In the genomic region with DNA sequence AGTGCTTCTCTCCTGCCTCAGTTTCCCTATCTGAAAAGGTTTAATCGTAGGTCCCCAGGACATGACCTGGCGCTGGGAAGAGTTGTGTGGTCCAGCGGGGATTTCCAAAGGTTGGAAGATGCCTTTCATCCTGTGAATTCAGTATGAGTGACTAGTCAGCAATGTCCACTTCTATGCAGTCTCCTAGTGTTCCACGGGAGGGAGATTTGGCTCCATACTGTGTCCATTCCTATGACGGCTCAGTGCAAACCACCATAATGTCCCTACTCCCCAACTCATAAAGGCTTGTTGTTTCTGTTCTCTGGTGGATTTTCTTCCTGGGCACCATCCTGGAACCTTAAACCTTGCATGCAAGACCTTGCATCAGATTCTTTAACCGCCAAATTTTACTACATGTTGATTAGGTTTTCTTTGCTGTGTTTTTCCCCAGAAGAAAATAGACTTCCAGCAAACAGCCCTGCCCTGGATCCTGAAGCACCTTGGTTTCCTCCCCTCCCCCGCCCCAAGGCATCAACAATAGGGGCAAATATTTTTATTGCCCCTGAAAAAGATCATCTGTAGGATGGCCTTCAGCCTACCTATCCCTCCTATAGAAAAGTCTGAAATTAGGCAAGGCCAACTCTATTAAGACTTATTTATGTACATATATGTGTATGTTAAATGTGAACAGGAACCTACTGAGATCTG, we compare ENCODE assay signal across 8 mouse cellular contexts. TPM values are rescaled to one million over a fixed set of nuclear protein-coding genes. Genes with fewer than 3 reads are reported as not detected.
DNase-seq lines count a peak whose midpoint lies in the region; ATAC-seq and TF ChIP-seq lines count a peak whose summit lies in the region.

No protein-coding gene starts in this region.

- peak; percentile 7; the same call in 1 of the 2 replicates for ATAC-seq in erythroblast, adult 5-6 weeks (replicated peaks; ENCODE audit: low FRiP score, poor library complexity, severe bottlenecking)
- ATAC-seq in liver, embryonic 11.5 days (replicated peaks; ENCODE audit: low FRiP score): peak; percentile 11; the same call in 1 of the 2 replicates

- TF ChIP-seq POLR2A in CH12.LX (IDR thresholded peaks at IDR 0.05; ENCODE audit: low read depth, low read length): no peak

- TF ChIP-seq RAD21 in CH12.LX (IDR thresholded peaks at IDR 0.05; ENCODE audit: low read depth, low read length): no peak

- no peak for DNase-seq in heart, embryonic 10.5 days (ENCODE audit: low spot score)
- no peak for DNase-seq in heart, postnatal 25 days (ENCODE audit: low spot score)
- peak; percentile 22 for DNase-seq in CH12.LX (ENCODE audit: extremely low read depth)
- DNase-seq in liver, embryonic 11.5 days (ENCODE audit: low spot score): no peak
- no peak for DNase-seq in urinary bladder, postnatal 4 days (ENCODE audit: low spot score in 2 of 2)
- DNase-seq in left cerebral cortex, postnatal 14 days (ENCODE audit: low spot score in 2 of 2): no peak
- DNase-seq in frontal cortex, postnatal 14 days (ENCODE audit: low spot score in 2 of 2): no peak

- peak overlapping the region; percentile 79 for H3K9ac ChIP-seq in CH12.LX (ENCODE audit: insufficient read depth, low read depth)
- H3K9ac ChIP-seq in liver, embryonic 11.5 days (ENCODE audit: low read depth, low read length): peak overlapping the region; percentile 82

- dilution Hi-C loops in CH12.LX (cut with MboI; ENCODE audit: extremely low pct_ligation_motif_present, extremely low pct_unique_long_range_greater_than_20kb, low sequenced_read_pairs): no loop called here

- H3K36me3 ChIP-seq in heart, embryonic 10.5 days: peaks cover 10% of the 10 kb centered on the region; the same call in 1 of the 2 replicates
- H3K36me3 ChIP-seq in CH12.LX (replicated peaks in 1 of 2; ENCODE audit: control insufficient read depth in 1 of 2, insufficient read depth in 1 of 2, low read length in 1 of 2): peaks cover 0 to 17% of the 10 kb centered on the region in 2 experiments
- no peaks in the 10 kb centered on the region; the same call in 1 of the 2 replicates for H3K36me3 ChIP-seq in liver, embryonic 11.5 days (ENCODE audit: control insufficient read depth, insufficient read depth, low read length)

- peak overlapping the region; percentile 90 for H3K27ac ChIP-seq in heart, embryonic 10.5 days
- H3K27ac ChIP-seq in CH12.LX (ENCODE audit: insufficient read depth, low read depth): peak overlapping the region; percentile 69
- peak overlapping the region; percentile 70 for H3K27ac ChIP-seq in liver, embryonic 11.5 days (ENCODE audit: low read depth, low read length)

- WGBS in heart, embryonic 10.5 days: 30% methylated on average over 7 of the region's 7 CpGs
- WGBS in liver, embryonic 11.5 days: 26% methylated on average over 7 of the region's 7 CpGs

- H3K79me2 ChIP-seq in CH12.LX (replicated peaks; ENCODE audit: control insufficient read depth, extremely low read depth, insufficient read depth, poor library complexity, severe bottlenecking): peaks cover 13% of the 10 kb centered on the region; the same call in 1 of the 2 replicates

- peak overlapping the region; percentile 35; the same call in 1 of the 2 replicates for H3K4me2 ChIP-seq in CH12.LX (ENCODE audit: insufficient read depth, low read depth, poor library complexity, severe bottlenecking)
- peak overlapping the region; percentile 95 for H3K4me2 ChIP-seq in liver, embryonic 11.5 days

- intact Hi-C loops in heart, postnatal 25 days (cut with DNase I): loop anchor here (2.0 to 10.0 kb wide), 6 partner anchors 30 to 294 kb away; partner anchors contain the start of genes Atg4b, Dtymk, Farp2 and Hdlbp
- intact Hi-C loops in left cerebral cortex, postnatal 14 days (cut with DNase I): loop anchor here (5.0 kb wide), 2 partner anchors 116 to 166 kb away; partner anchors contain the start of genes Atg4b, Dtymk, Ing5 and Thap4

- H3K4me3 ChIP-seq in heart, embryonic 10.5 days: peak overlapping the region; percentile 74
- H3K4me3 ChIP-seq in CH12.LX (replicated peaks in 1 of 3; ENCODE audit: low read depth in 2 of 3, low read length in 2 of 3, poor library complexity in 1 of 3): peak overlapping the region; percentile 60 to 98 (median 73)
- H3K4me3 ChIP-seq in liver, embryonic 11.5 days (ENCODE audit: low read depth, low read length): peak overlapping the region; percentile 97

- TF ChIP-seq EP300 in CH12.LX (IDR thresholded peaks at IDR 0.05; ENCODE audit: low read length): no peak

- no peaks in the 10 kb centered on the region for H3K27me3 ChIP-seq in heart, embryonic 10.5 days (ENCODE audit: insufficient read depth, poor library complexity, severe bottlenecking)
- no peaks in the 10 kb centered on the region for H3K27me3 ChIP-seq in CH12.LX (replicated peaks)
- no peaks in the 10 kb centered on the region for H3K27me3 ChIP-seq in liver, embryonic 11.5 days (replicated peaks; ENCODE audit: control insufficient read depth, insufficient read depth, low read length)

- TF ChIP-seq CTCF in CH12.LX (conservative IDR thresholded peaks at IDR 0.05 in 1 of 2, IDR thresholded peaks at IDR 0.05 in 1 of 2; ENCODE audit: low read depth in 2 of 2, low read length in 2 of 2): no peak

- in situ Hi-C loops in CH12.LX (cut with MboI; ENCODE audit: low pct_ligation_motif_present, low pct_unique_long_range_greater_than_20kb, low sequenced_read_pairs): no loop called here

- no peaks in the 10 kb centered on the region for H3K9me3 ChIP-seq in heart, embryonic 10.5 days
- no peaks in the 10 kb centered on the region for H3K9me3 ChIP-seq in CH12.LX (replicated peaks; ENCODE audit: low read length)
- no peaks in the 10 kb centered on the region for H3K9me3 ChIP-seq in liver, embryonic 11.5 days (ENCODE audit: control insufficient read depth, low read length)

- peaks cover 24% of the 10 kb centered on the region for H3K4me1 ChIP-seq in heart, embryonic 10.5 days
- peaks cover 4 to 26% of the 10 kb centered on the region in 2 experiments for H3K4me1 ChIP-seq in CH12.LX (ENCODE audit: control insufficient read depth in 1 of 2, insufficient read depth in 2 of 2)
- H3K4me1 ChIP-seq in liver, embryonic 11.5 days (replicated peaks; ENCODE audit: control insufficient read depth, insufficient read depth, low read length): peaks cover 19% of the 10 kb centered on the region

TF ChIP-seq in CH12.LX, 34 proteins besides CTCF, POLR2A, EP300 and RAD21:
- TF ChIP-seq MEF2A (IDR thresholded peaks at IDR 0.05; ENCODE audit: borderline replicate concordance, low read depth, low read length): 0 out of 2 replicates have a peak, but pooled peaks have one; percentile 13
- no peak for TF ChIP-seq NELFE (IDR thresholded peaks at IDR 0.05; ENCODE audit: low read depth, low read length)
- TF ChIP-seq PAX5 (IDR thresholded peaks at IDR 0.05; ENCODE audit: low read length): no peak
- TF ChIP-seq SMC3 (IDR thresholded peaks at IDR 0.05; ENCODE audit: low read depth, low read length): no peak
- no peak for TF ChIP-seq BHLHE40 (IDR thresholded peaks at IDR 0.05; ENCODE audit: low read depth, low read length)
- no peak for TF ChIP-seq MAX (IDR thresholded peaks at IDR 0.05; ENCODE audit: low read length)
- no peak for TF ChIP-seq CHD1 (IDR thresholded peaks at IDR 0.05; ENCODE audit: low read depth, low read length)
- TF ChIP-seq USF1 (IDR thresholded peaks at IDR 0.05; ENCODE audit: low read depth, low read length): no peak
- no peak for TF ChIP-seq ZC3H11A (IDR thresholded peaks at IDR 0.05; ENCODE audit: low read depth, low read length)
- no peak for TF ChIP-seq HCFC1 (IDR thresholded peaks at IDR 0.05; ENCODE audit: low read depth, low read length)
- TF ChIP-seq CHD2 (IDR thresholded peaks at IDR 0.05; ENCODE audit: low read length): peak; percentile 62
- TF ChIP-seq POLR2AphosphoS2 (IDR thresholded peaks at IDR 0.05; ENCODE audit: low read depth, low read length): no peak
- no peak; the same call in 1 of the 2 replicates for TF ChIP-seq IRF4 (IDR thresholded peaks at IDR 0.05; ENCODE audit: low read depth, low read length)
- TF ChIP-seq ZMIZ1 (IDR thresholded peaks at IDR 0.05; ENCODE audit: low read depth, low read length): no peak; the same call in 1 of the 2 replicates
- no peak for TF ChIP-seq MXI1 (IDR thresholded peaks at IDR 0.05; ENCODE audit: low read depth, low read length)
- no peak for TF ChIP-seq JUND (conservative IDR thresholded peaks at IDR 0.05; ENCODE audit: low read depth, low read length)
- no peak for TF ChIP-seq ZKSCAN1 (IDR thresholded peaks at IDR 0.05; ENCODE audit: borderline replicate concordance, low read depth, low read length)

RNA-seq across cellular contexts. Expression of gene Stk25, which starts 22.1 kb away (rescaled TPM):
- 144 and 161 TPM in 2 replicates for polyA plus RNA-seq in heart, embryonic 10.5 days (2016; fragmentation: Nextera tagmentation; extraction: Ambion mirVana)
- total RNA-seq in heart, postnatal 25 days (2021): 10 to 100 TPM; 91.2 to 95.6 TPM
- total RNA-seq in CH12.LX (2012; rRNA removed) (34.9 and 45.1 TPM in 2 replicates), CH12.LX (2014; rRNA removed) (32.0 and 35.8 TPM in 2 replicates)
- polyA plus RNA-seq in CH12.LX (2012; ENCODE audit: insufficient read length, low read depth): 24.9 and 31.1 TPM in 2 replicates
- 6.0 and 9.8 TPM in 2 replicates for total RNA-seq in erythroblast, adult 5-6 weeks (2015; ENCODE audit: low replicate concordance)
- total RNA-seq in erythroblast, adult 5-6 weeks (2017; ENCODE audit: low replicate concordance): 7.9 and 14.8 TPM in 2 replicates
- 97.7 and 102 TPM in 2 replicates for polyA plus RNA-seq in liver, embryonic 11.5 days (2014; fragmentation: Nextera tagmentation; extraction: Ambion mirVana)
- 100 to 1,000 TPM; 382 to 402 TPM for total RNA-seq in left cerebral cortex, postnatal 14 days (2021)

RNA-seq across cellular contexts. Expression of gene Bok, which starts 49.1 kb away (rescaled TPM):
- 45.7 and 54.9 TPM in 2 replicates for polyA plus RNA-seq in heart, embryonic 10.5 days (2016; fragmentation: Nextera tagmentation; extraction: Ambion mirVana)
- 1 to 10 TPM; 4.7 TPM for total RNA-seq in heart, postnatal 25 days (2021)
- total RNA-seq in CH12.LX (2012; rRNA removed) (0.08 and 0.17 TPM in 2 replicates), CH12.LX (2014; rRNA removed) (not detected in 2 replicates)
- polyA plus RNA-seq in CH12.LX (2012; ENCODE audit: insufficient read length, low read depth): not detected in 2 replicates
- total RNA-seq in erythroblast, adult 5-6 weeks (2015; ENCODE audit: low replicate concordance): not detected in 2 replicates
- total RNA-seq in erythroblast, adult 5-6 weeks (2017; ENCODE audit: low replicate concordance): not detected in 2 replicates
- 11.3 and 12.2 TPM in 2 replicates for polyA plus RNA-seq in liver, embryonic 11.5 days (2014; fragmentation: Nextera tagmentation; extraction: Ambion mirVana)
- 10 to 100 TPM; 19.1 to 20.5 TPM for total RNA-seq in left cerebral cortex, postnatal 14 days (2021)

Comparison
In these comparisons a context has a peak if more than half of its experiments do, and no peak if none do; other contexts are left out.
1. RNA of gene Bok, which starts 49.1 kb away (total RNA-seq): 19.1 to 20.5 TPM in left cerebral cortex, postnatal 14 days and 4.7 TPM in heart, postnatal 25 days; not detected in erythroblast, adult 5-6 weeks and 0.08 to 0.17 TPM in CH12.LX; every median in the first group is over 4 times any median in the second.
2. Peak in every context shown above with its lines, with median percentiles within 50 percentile points of each other: H3K27ac ChIP-seq and H3K4me3 ChIP-seq.